Mouse (Mus musculus) midbrain, embryonic 12.5 days (tissue): ENCODE results near the gene Aaas. TPM values are rescaled to one million over a fixed set of nuclear protein-coding genes. Genes with fewer than 3 reads are reported as not detected.

Experiments used
- ATAC-seq: fragments of 200-750 bp; cut with Nextera tagmentation; 2 replicates; pipeline ENCODE4 v1.8.0; 2017; ENCODE audit warnings: low read depth, moderate TSS enrichment, moderate library complexity; ENCODE audit not compliant: low FRiP score
- H3K27ac ChIP-seq: fragments of 300-500 bp; sonication (generic); replicated peaks from 2 replicates; pipeline ENCODE4 v1.5.1; 2016; ENCODE audit warnings: mild to moderate bottlenecking
- H3K27me3 ChIP-seq: fragments of 300-500 bp; sonication (generic); 2 replicates; pipeline ENCODE4 v1.6.1; 2016; ENCODE audit warnings: mild to moderate bottlenecking
- H3K36me3 ChIP-seq: fragments of 300-500 bp; sonication (generic); 2 replicates; pipeline ENCODE4 v1.6.1; 2016
- H3K4me1 ChIP-seq: fragments of 300-500 bp; sonication (generic); 2 replicates; pipeline ENCODE4 v1.6.1; 2016
- H3K4me2 ChIP-seq: fragments of 300-500 bp; sonication (generic); replicated peaks from 2 replicates; pipeline ENCODE4 v1.6.1; 2016; ENCODE audit warnings: mild to moderate bottlenecking, moderate library complexity
- H3K4me3 ChIP-seq: fragments of 300-500 bp; sonication (generic); 2 replicates; pipeline ENCODE4 v1.5.1; 2016; ENCODE audit warnings: mild to moderate bottlenecking
- H3K9ac ChIP-seq: fragments of 300-500 bp; sonication (generic); replicated peaks from 2 replicates; pipeline ENCODE4 v1.6.1; 2016; ENCODE audit warnings: mild to moderate bottlenecking, moderate library complexity
- H3K9me3 ChIP-seq: fragments of 300-500 bp; sonication (generic); 2 replicates; pipeline ENCODE4 v1.6.1; 2016; ENCODE audit warnings: mild to moderate bottlenecking
- WGBS: fragments of 180-500 bp; shearing (Covaris S2); methylation state at CpG from one replicate; pipeline ENCODE4 v1.1.7; 2016; 5-methylcytosine and 5-hydroxymethylcytosine counted together
- polyA plus RNA-seq: library from polyadenylated mRNA; unstranded; fragments of >200 nt; fragmentation: Nextera tagmentation; extraction: Ambion mirVana; gene quantifications from 2 replicates; pipeline ENCODE4 v1.2.1, GENCODE M21; 2016

The Aaas gene
- polyA plus RNA-seq, 1 experiment from 2014 or later: 67.9 TPM

GRCm38 (mm10) chr15:102377163-102377543 lies 26.6 kb upstream of the Aaas start:
- peak overlapping the region; percentile 95 for H3K4me2 ChIP-seq
- H3K27ac ChIP-seq: peak overlapping the region; percentile 60
- H3K4me3 ChIP-seq: peak overlapping the region; percentile 61
- H3K4me1 ChIP-seq: peaks cover 17% of the 10 kb centered on the region
- H3K27me3 ChIP-seq: peaks cover 28% of the 10 kb centered on the region
- peak; percentile 69 for ATAC-seq
- H3K9ac ChIP-seq: peak overlapping the region; percentile 78
- no peaks in the 10 kb centered on the region for H3K36me3 ChIP-seq
- WGBS: 0% methylated on average over 7 of the region's 7 CpGs
- no peaks in the 10 kb centered on the region for H3K9me3 ChIP-seq

GRCm38 (mm10) chr15:102376453-102377162 lies 26.0 kb upstream of the Aaas start:
- H3K4me1 ChIP-seq: peaks cover 17% of the 10 kb centered on the region
- no peaks in the 10 kb centered on the region for H3K9me3 ChIP-seq
- no peaks in the 10 kb centered on the region for H3K36me3 ChIP-seq
- peak overlapping the region; percentile 61 for H3K4me3 ChIP-seq
- peak overlapping the region; percentile 95 for H3K4me2 ChIP-seq
- ATAC-seq: peak; percentile 81
- peak overlapping the region; percentile 60 for H3K27ac ChIP-seq
- H3K9ac ChIP-seq: peak overlapping the region; percentile 78
- WGBS: under 1% methylated on average over 30 of the region's 43 CpGs
- H3K27me3 ChIP-seq: peaks cover 33% of the 10 kb centered on the region

DNA sequence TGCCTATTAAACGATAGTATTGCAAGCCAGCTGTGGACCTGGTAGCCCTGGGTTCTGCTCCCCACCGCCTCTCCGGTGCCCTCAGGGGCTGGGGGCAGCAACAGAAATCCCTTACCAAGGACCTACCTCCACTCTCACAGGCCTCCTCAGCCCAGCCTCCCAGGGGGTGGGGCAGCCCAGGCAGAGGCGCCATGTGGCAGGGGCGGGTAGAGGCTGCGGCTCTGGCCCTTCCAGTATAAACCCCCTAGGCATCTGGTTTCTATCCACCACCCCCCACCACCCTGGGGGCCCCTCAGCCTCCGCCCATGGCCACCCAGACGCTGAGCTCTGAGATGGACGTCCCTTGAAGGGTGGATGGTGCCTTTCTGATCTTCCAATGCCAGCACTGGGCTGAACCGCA lies 20.2 kb upstream of the Aaas start:
- H3K9me3 ChIP-seq: no peaks in the 10 kb centered on the region
- no peak for ATAC-seq
- peaks cover 69% of the 10 kb centered on the region for H3K27me3 ChIP-seq
- no peak overlapping the region for H3K4me3 ChIP-seq
- WGBS: 8% methylated on average over 9 of the region's 10 CpGs
- H3K9ac ChIP-seq: no peak overlapping the region
- no peak overlapping the region for H3K27ac ChIP-seq
- no peaks in the 10 kb centered on the region for H3K36me3 ChIP-seq
- H3K4me2 ChIP-seq: no peak overlapping the region; the same call in 1 of the 2 replicates
- peaks cover 20% of the 10 kb centered on the region for H3K4me1 ChIP-seq

- H3K9ac ChIP-seq: no peak overlapping the region
- peaks cover 20% of the 10 kb centered on the region for H3K4me1 ChIP-seq
- no peaks in the 10 kb centered on the region for H3K9me3 ChIP-seq
- no peaks in the 10 kb centered on the region for H3K36me3 ChIP-seq
- no peak overlapping the region for H3K27ac ChIP-seq
- 12% methylated on average over 13 of the region's 13 CpGs for WGBS
- no peak overlapping the region for H3K4me3 ChIP-seq
- no peak overlapping the region for H3K4me2 ChIP-seq
- no peak for ATAC-seq
- H3K27me3 ChIP-seq: peaks cover 69% of the 10 kb centered on the region
Observed at GRCm38 (mm10) chr15:102369972-102370371, 19.4 kb upstream of the Aaas start.

GRCm38 (mm10) chr15:102366733-102367344 lies 16.3 kb upstream of the Aaas start, which contains the start of gene Sp7:
TSS of gene Sp7 (minus strand) at chr15:102367182.
- ATAC-seq: peak; percentile 34; the same call in 1 of the 2 replicates
- 8% methylated on average over 15 of the region's 15 CpGs for WGBS
- Histone ChIP-seq H3K4me2 (peak within 1 kb of the TSS; percentile 53), H3K4me3 (peak within 1 kb of the TSS; percentile 26), H3K27me3 (peaks cover 84% of the 10 kb centered on the region), H3K9me3 (no peaks in the 10 kb centered on the region), H3K36me3 (no peaks in the 10 kb centered on the region), H3K27ac (no peak within 1 kb of the TSS), H3K4me1 (peaks cover 20% of the 10 kb centered on the region), H3K9ac (peak within 1 kb of the TSS; percentile 47; the same call in 1 of the 2 replicates)

DNA sequence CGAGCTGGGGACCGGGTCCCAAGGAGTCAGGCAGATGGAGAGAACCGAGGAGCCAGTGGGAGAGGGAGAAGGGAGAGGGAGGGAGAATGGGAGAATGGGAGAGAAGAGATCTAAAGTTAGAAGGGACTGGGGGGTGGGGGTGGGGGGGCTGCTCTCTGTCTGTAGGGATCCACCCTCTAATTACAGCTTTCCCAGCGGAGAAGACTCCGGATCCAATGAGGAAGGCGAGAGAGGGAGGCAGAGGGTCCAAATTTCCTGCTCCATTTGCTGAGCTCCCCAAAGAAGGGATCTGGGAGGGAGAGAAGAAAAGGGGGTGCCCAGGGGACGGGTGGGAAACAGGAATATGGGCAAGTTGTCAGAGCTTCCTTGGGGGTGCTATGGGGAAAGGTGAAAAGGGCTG lies 15.7 kb upstream of the Aaas start:
- peaks cover 20% of the 10 kb centered on the region for H3K4me1 ChIP-seq
- H3K9ac ChIP-seq: peak overlapping the region; percentile 47; the same call in 1 of the 2 replicates
- no peaks in the 10 kb centered on the region for H3K9me3 ChIP-seq
- H3K4me3 ChIP-seq: peak overlapping the region; percentile 26
- no peak for ATAC-seq
- H3K36me3 ChIP-seq: no peaks in the 10 kb centered on the region
- peak overlapping the region; percentile 53 for H3K4me2 ChIP-seq
- no peak overlapping the region for H3K27ac ChIP-seq
- 1% methylated on average over 7 of the region's 7 CpGs for WGBS
- peaks cover 78% of the 10 kb centered on the region for H3K27me3 ChIP-seq

DNA sequence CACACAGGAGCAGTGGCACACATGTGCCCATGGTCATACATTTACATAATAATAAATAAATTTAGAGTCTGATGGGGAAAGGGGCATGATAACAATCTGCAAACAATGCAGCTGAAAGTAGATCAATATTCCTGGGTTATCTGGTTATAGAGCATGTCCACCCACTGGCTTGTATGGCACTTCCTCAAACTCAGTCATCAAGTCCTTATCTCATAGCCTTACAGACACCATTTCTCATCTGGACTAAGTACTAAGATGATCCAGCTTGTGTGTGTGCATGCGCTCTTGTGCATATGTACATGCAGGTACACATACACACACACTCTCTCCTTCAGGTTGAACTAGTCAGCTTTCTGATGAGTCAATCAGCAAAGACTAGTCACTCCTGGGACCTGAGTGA lies 14.1 kb upstream of the Aaas start:
- no peak overlapping the region for H3K27ac ChIP-seq
- no peak overlapping the region for H3K4me2 ChIP-seq
- no peaks in the 10 kb centered on the region for H3K36me3 ChIP-seq
- 90% methylated on average over 1 of the region's 1 CpGs for WGBS
- H3K27me3 ChIP-seq: peaks cover 71% of the 10 kb centered on the region
- no peaks in the 10 kb centered on the region for H3K9me3 ChIP-seq
- H3K4me1 ChIP-seq: peaks cover 11% of the 10 kb centered on the region
- ATAC-seq: no peak
- no peak overlapping the region for H3K9ac ChIP-seq
- H3K4me3 ChIP-seq: no peak overlapping the region

DNA sequence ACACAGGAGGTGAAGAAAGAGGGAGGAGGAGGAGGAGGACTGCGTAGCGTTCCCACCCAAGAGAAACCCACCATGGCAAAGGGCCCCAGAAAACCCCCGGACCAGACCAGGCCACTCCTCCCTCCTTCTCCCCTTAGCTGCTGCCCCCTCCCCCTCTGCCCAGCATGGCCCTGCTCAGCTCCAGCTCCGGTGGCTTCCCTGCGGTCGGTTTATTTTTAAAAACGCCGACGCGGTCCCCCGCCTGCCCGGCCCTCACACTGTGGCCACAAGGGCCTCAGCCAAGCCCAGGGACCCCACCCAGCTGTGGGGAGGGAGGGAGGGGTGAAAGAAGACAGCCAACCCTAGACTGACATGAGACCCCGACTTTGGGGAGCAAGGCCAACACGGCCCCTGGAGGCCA lies 12.1 kb upstream of the Aaas start:
- H3K9me3 ChIP-seq: no peaks in the 10 kb centered on the region
- H3K9ac ChIP-seq: no peak overlapping the region
- H3K27ac ChIP-seq: no peak overlapping the region
- 12% methylated on average over 14 of the region's 14 CpGs for WGBS
- H3K4me2 ChIP-seq: peak overlapping the region; percentile 31
- ATAC-seq: no peak
- H3K27me3 ChIP-seq: peaks cover 80% of the 10 kb centered on the region
- peaks cover 20% of the 10 kb centered on the region for H3K4me1 ChIP-seq
- H3K4me3 ChIP-seq: no peak overlapping the region
- H3K36me3 ChIP-seq: no peaks in the 10 kb centered on the region

DNA sequence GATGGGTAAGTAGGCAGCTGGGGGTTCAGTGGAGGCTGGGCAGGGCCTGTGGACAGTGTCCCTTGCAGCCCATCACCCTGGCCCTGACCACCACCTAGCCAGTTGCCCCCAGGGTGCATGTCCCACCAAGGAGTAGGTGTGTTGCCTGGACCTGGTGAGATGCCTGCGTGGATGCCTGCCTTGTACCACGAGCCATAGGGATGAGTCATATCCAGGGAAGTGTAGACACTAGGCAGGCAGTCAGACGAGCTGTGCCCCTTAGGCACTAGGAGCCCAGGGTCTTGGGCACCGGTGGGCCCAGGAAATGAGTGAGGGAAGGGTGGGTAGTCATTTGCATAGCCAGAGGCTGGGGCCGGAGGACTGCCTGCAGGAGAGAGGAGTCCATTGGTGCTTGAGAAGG lies 8.3 kb upstream of the Aaas start:
- Histone ChIP-seq H3K27ac (no peak overlapping the region), H3K36me3 (no peaks in the 10 kb centered on the region), H3K4me2 (no peak overlapping the region), H3K4me3 (no peak overlapping the region), H3K9ac (no peak overlapping the region), H3K9me3 (no peaks in the 10 kb centered on the region), H3K4me1 (peaks cover 36% of the 10 kb centered on the region), H3K27me3 (peaks cover 66% of the 10 kb centered on the region)
- no peak for ATAC-seq
- WGBS: 18% methylated on average over 5 of the region's 5 CpGs

DNA sequence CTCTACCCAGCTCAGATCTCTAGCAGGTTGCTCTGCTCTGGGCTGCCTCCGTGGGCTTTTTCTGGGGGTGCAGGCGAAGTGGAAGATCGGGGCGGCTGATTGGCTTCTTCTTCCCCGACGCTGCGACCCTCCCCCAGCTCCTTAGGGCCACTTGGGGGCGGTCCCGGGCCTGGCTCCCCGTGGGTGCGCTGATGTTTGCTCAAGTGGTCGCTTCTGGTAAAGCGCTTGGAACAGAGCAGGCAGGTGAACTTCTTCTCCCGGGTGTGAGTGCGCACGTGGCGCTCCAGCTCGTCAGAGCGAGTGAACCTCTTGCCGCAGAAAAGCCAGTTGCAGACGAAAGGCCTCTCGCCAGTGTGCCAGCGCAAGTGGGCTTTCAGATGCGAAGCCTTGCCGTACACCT lies 7.6 kb upstream of the Aaas start:
- Histone ChIP-seq H3K36me3 (no peaks in the 10 kb centered on the region), H3K4me3 (peak overlapping the region; percentile 20), H3K9ac (no peak overlapping the region), H3K27ac (no peak overlapping the region), H3K4me1 (peaks cover 36% of the 10 kb centered on the region), H3K9me3 (no peaks in the 10 kb centered on the region), H3K4me2 (peak overlapping the region; percentile 38), H3K27me3 (peaks cover 59% of the 10 kb centered on the region)
- ATAC-seq: no peak
- WGBS: 4% methylated on average over 25 of the region's 25 CpGs

GRCm38 (mm10) chr15:102356501-102357325 lies 6.1 kb upstream of the Aaas start:
- Histone ChIP-seq H3K27me3 (peaks cover 55% of the 10 kb centered on the region), H3K4me2 (peak overlapping the region; percentile 84), H3K4me3 (peak overlapping the region; percentile 50), H3K9me3 (no peaks in the 10 kb centered on the region), H3K9ac (peak overlapping the region; percentile 76; the same call in 1 of the 2 replicates), H3K4me1 (peaks cover 36% of the 10 kb centered on the region), H3K36me3 (no peaks in the 10 kb centered on the region), H3K27ac (peak overlapping the region; percentile 81; the same call in 1 of the 2 replicates)
- 15% methylated on average over 16 of the region's 16 CpGs for WGBS
- no peak for ATAC-seq
